Mouse (Mus musculus): ENCODE results near the gene Noc4l.

GRCm38 (mm10) chr5:110646377-110646776 is 6.8 kb downstream of the Noc4l start:
- no peak for TF ChIP-seq POLR2A (IDR thresholded peaks at IDR 0.05; ENCODE audit: control insufficient read depth, extremely low read depth, insufficient read depth, low read length, poor library complexity)
- TF ChIP-seq CTCF (IDR thresholded peaks at IDR 0.05; ENCODE audit: borderline replicate concordance, control insufficient read depth, extremely low read depth, insufficient read depth, low read length, poor library complexity) = no peak

All from thymus, adult 2 months (tissue).